Mouse (Mus musculus): ENCODE results near the gene Gna13. TPM values are rescaled to one million over a fixed set of nuclear protein-coding genes. Genes with fewer than 3 reads are reported as not detected.

Gene Gna13
- polyA plus RNA-seq (2016; fragmentation: Nextera tagmentation; extraction: Ambion mirVana), result 16.9 and 18.8 TPM in 2 replicates

- Histone ChIP-seq H3K4me1 (peaks cover 70% of the 10 kb centered on the region), H3K36me3 (peaks cover 23% of the 10 kb centered on the region)
- WGBS, result under 1% methylated on average over 61 of the region's 89 CpGs
Measured at GRCm38 (mm10) chr11:109362463-109363190, at the start of gene Gna13. Gene Gna13, plus strand, starts transcription at chr11:109362831.

DNA sequence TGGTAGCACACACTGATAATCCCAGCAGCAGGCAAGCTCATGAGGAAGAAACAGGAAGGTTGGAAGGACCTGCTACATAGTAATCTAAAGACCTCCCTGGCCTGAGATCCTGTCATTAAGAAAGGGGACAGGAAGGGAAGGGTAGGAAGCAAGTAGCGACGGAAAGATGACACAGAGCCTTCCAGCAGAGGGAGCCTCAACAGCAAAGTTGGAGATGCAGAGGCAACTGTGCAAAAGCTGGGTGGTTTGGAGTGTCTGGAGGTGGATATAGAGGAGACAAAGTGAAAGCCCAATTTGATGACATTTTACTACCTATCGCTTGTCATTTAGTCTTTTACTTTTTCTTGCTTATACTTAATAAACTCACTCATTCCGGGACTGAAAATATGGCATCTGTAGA, 45.7 kb upstream of the Gna13 start:
- DNase-seq (ENCODE audit: low spot score), result no peak
- Histone ChIP-seq H3K9me3 (replicated peaks) (no peaks in the 10 kb centered on the region), H3K36me3 (no peaks in the 10 kb centered on the region), H3K27ac (replicated peaks) (no peak overlapping the region), H3K4me3 (no peak overlapping the region), H3K27me3 (ENCODE audit: low read depth, poor library complexity, severe bottlenecking) (peaks cover 32% of the 10 kb centered on the region), H3K4me1 (peaks cover 8% of the 10 kb centered on the region; the same call in 1 of the 2 replicates)
- 39% methylated on average over 4 of the region's 4 CpGs for WGBS

More at GRCm38 (mm10) chr11:109362463-109363190, at the start of gene Gna13:
- Histone ChIP-seq H3K4me3 (peak within 1 kb of the TSS; percentile 96), H3K27me3 (ENCODE audit: low read depth, poor library complexity, severe bottlenecking) (peaks cover 18% of the 10 kb centered on the region), H3K9me3 (replicated peaks) (no peaks in the 10 kb centered on the region), H3K27ac (replicated peaks) (peak within 1 kb of the TSS; percentile 97)
- DNase-seq (ENCODE audit: low spot score), result peak; percentile 91

DNA sequence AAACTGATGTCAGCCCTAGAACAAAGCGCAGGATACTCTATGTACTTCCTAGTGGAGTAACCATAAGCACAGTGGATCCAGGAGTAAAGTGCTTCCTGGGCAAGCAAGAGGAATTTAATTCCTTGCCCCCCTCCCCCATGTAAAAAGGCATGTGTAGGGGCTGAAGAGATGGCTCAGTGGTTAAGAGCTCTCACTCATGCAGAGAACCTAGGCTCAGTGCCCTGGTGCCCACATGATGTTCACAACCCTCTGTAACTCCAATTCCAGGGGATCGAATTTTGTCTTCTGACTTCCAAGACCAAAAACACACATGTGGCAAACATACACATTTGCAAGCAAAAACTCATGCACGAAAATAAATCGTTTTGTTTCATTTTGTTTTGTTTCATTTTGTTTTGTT, 43.2 kb upstream of the Gna13 start:
- H3K27me3 ChIP-seq (ENCODE audit: low read depth, poor library complexity, severe bottlenecking), result peaks cover 19% of the 10 kb centered on the region
- no peaks in the 10 kb centered on the region for H3K36me3 ChIP-seq
- no peak overlapping the region for H3K4me3 ChIP-seq
- no peak overlapping the region for H3K27ac ChIP-seq (replicated peaks)
- 90% methylated on average over 4 of the region's 4 CpGs for whole genome bisulfite sequencing
- DNase-seq (ENCODE audit: low spot score), result no peak
- no peaks in the 10 kb centered on the region for H3K9me3 ChIP-seq (replicated peaks)
- H3K4me1 ChIP-seq, result no peaks in the 10 kb centered on the region

- Histone ChIP-seq H3K27me3 (ENCODE audit: low read depth, poor library complexity, severe bottlenecking) (peaks cover 14% of the 10 kb centered on the region), H3K4me1 (no peaks in the 10 kb centered on the region), H3K9me3 (replicated peaks) (no peaks in the 10 kb centered on the region), H3K27ac (replicated peaks) (no peak overlapping the region), H3K36me3 (no peaks in the 10 kb centered on the region), H3K4me3 (no peak overlapping the region)
- 89% methylated on average over 5 of the region's 5 CpGs for WGBS
- DNase-seq (ENCODE audit: low spot score), result no peak
Measured at GRCm38 (mm10) chr11:109319946-109320345, 42.7 kb upstream of the Gna13 start.

- 66% methylated on average over 8 of the region's 8 CpGs for WGBS
Measured at GRCm38 (mm10) chr11:109320361-109320933, 42.2 kb upstream of the Gna13 start.

DNA sequence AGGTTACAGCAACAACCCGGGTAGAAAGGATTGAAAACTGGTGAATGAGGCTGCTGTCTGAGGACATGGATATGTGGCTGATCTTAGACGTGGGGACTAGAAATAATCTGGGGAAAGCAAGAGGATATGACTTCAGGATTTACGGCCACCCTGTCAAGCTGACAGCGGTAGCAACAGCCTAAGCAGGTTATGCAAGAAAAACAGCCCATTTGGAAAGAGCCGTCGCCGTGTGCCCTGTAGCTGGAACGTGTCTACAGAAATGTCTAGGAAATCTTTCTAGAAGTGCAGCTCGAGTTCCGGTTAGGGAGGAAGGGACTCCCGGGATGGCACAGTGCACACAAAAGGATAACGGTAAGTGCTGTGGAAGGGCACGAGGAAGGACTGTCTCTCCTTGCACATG, 36.4 kb upstream of the Gna13 start:
- H3K4me1 ChIP-seq, result peaks cover 10% of the 10 kb centered on the region
- no peaks in the 10 kb centered on the region for H3K36me3 ChIP-seq
- 83% methylated on average over 13 of the region's 13 CpGs for WGBS
- H3K9me3 ChIP-seq (replicated peaks), result no peaks in the 10 kb centered on the region
- H3K4me3 ChIP-seq, result no peak overlapping the region
- DNase-seq (ENCODE audit: low spot score), result no peak
- no peak overlapping the region for H3K27ac ChIP-seq (replicated peaks)
- no peaks in the 10 kb centered on the region; the same call in 1 of the 2 replicates for H3K27me3 ChIP-seq (ENCODE audit: low read depth, poor library complexity, severe bottlenecking)

More at GRCm38 (mm10) chr11:109320361-109320933, 42.2 kb upstream of the Gna13 start:
- no peak for DNase-seq (ENCODE audit: low spot score)
- Histone ChIP-seq H3K9me3 (replicated peaks) (no peaks in the 10 kb centered on the region), H3K36me3 (no peaks in the 10 kb centered on the region), H3K4me1 (no peaks in the 10 kb centered on the region), H3K27me3 (ENCODE audit: low read depth, poor library complexity, severe bottlenecking) (peaks cover 9% of the 10 kb centered on the region), H3K4me3 (no peak overlapping the region), H3K27ac (replicated peaks) (no peak overlapping the region)

- no peaks in the 10 kb centered on the region for H3K9me3 ChIP-seq (replicated peaks)
- no peak overlapping the region for H3K4me3 ChIP-seq
- H3K36me3 ChIP-seq, result no peaks in the 10 kb centered on the region
- no peak overlapping the region for H3K27ac ChIP-seq (replicated peaks)
- H3K27me3 ChIP-seq (ENCODE audit: low read depth, poor library complexity, severe bottlenecking), result no peaks in the 10 kb centered on the region; the same call in 1 of the 2 replicates
- WGBS, result 33% methylated on average over 3 of the region's 3 CpGs
- DNase-seq (ENCODE audit: low spot score), result no peak
- H3K4me1 ChIP-seq, result peaks cover 16% of the 10 kb centered on the region
Measured at GRCm38 (mm10) chr11:109327381-109327780, 35.2 kb upstream of the Gna13 start.

GRCm38 (mm10) chr11:109327952-109328351, 34.7 kb upstream of the Gna13 start:
- no peak for DNase-seq (ENCODE audit: low spot score)
- H3K27ac ChIP-seq (replicated peaks), result no peak overlapping the region
- H3K9me3 ChIP-seq (replicated peaks), result no peaks in the 10 kb centered on the region
- peaks cover 16% of the 10 kb centered on the region for H3K4me1 ChIP-seq
- H3K27me3 ChIP-seq (ENCODE audit: low read depth, poor library complexity, severe bottlenecking), result no peaks in the 10 kb centered on the region; the same call in 1 of the 2 replicates
- no peak overlapping the region for H3K4me3 ChIP-seq
- WGBS, result 84% methylated on average over 10 of the region's 10 CpGs
- H3K36me3 ChIP-seq, result no peaks in the 10 kb centered on the region

GRCm38 (mm10) chr11:109329331-109329730, 33.3 kb upstream of the Gna13 start:
- H3K27me3 ChIP-seq (ENCODE audit: low read depth, poor library complexity, severe bottlenecking), result no peaks in the 10 kb centered on the region; the same call in 1 of the 2 replicates
- H3K27ac ChIP-seq (replicated peaks), result no peak overlapping the region
- peaks cover 16% of the 10 kb centered on the region for H3K4me1 ChIP-seq
- no peaks in the 10 kb centered on the region for H3K36me3 ChIP-seq
- DNase-seq (ENCODE audit: low spot score), result no peak
- H3K4me3 ChIP-seq, result no peak overlapping the region
- 80% methylated on average over 4 of the region's 4 CpGs for WGBS
- no peaks in the 10 kb centered on the region for H3K9me3 ChIP-seq (replicated peaks)

DNA sequence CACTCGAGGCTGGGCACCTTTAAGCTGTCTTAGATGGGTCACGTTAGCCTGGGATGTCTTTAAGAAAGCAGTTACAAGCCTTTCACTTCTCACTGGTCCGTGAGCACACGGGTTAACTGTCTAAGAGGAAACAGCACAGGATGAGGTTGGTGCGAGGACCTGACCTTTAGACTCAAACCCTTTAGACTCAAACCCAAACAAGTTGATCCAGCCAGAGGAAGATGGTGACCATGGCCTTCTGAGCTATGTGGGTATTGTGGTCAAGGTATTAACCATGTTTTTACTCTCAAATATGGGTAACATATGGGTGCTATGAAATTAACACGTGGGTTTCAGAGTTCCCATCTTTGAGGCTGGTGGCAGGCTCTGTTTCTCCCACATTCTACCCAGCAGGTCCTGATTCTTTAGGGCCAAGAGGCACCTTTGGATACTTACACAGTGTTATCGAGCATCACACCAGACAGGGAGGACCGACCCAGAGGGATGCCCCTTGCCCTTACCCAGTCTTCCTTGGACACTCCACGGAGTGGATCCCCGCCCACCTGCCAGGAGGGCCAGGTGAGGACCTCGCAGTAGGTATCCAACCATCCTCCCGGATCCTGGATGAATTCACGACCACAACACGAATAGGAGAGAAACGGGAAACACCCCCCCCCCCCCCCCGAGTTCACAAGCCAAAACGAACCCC, 31.8 kb upstream of the Gna13 start:
- H3K4me3 ChIP-seq, result peak overlapping the region; percentile 34
- WGBS, result 36% methylated on average over 17 of the region's 17 CpGs
- H3K27ac ChIP-seq (replicated peaks), result no peak overlapping the region
- H3K9me3 ChIP-seq (replicated peaks), result no peaks in the 10 kb centered on the region
- H3K27me3 ChIP-seq (ENCODE audit: low read depth, poor library complexity, severe bottlenecking), result no peaks in the 10 kb centered on the region
- DNase-seq (ENCODE audit: low spot score), result no peak
- H3K4me1 ChIP-seq, result peaks cover 16% of the 10 kb centered on the region
- no peaks in the 10 kb centered on the region for H3K36me3 ChIP-seq

DNA sequence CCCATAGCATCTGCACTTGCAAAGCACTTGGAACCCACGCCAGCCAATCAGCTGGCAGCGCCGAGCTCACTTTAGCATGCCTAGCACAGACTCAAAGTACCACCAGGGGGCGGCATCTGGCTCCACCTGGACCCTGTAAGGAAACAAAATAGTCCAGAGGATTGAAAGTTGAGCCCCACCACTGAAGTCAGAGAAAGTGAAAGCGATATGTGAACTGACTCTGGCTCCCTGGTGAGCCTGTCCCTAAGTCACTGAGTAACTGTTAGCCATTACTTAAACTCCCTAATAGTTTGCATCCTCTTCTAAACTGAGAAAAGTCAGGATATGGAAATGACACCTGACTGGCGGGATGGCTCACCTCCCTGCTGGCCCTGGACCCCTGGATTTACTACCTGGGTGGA, 31.2 kb upstream of the Gna13 start:
- WGBS, result 5% methylated on average over 6 of the region's 6 CpGs
- H3K27ac ChIP-seq (replicated peaks), result no peak overlapping the region
- peak overlapping the region; percentile 34 for H3K4me3 ChIP-seq
- DNase-seq (ENCODE audit: low spot score), result peak; percentile 92
- H3K9me3 ChIP-seq (replicated peaks), result no peaks in the 10 kb centered on the region
- no peaks in the 10 kb centered on the region for H3K27me3 ChIP-seq (ENCODE audit: low read depth, poor library complexity, severe bottlenecking)
- H3K36me3 ChIP-seq, result no peaks in the 10 kb centered on the region
- H3K4me1 ChIP-seq, result peaks cover 18% of the 10 kb centered on the region

DNA sequence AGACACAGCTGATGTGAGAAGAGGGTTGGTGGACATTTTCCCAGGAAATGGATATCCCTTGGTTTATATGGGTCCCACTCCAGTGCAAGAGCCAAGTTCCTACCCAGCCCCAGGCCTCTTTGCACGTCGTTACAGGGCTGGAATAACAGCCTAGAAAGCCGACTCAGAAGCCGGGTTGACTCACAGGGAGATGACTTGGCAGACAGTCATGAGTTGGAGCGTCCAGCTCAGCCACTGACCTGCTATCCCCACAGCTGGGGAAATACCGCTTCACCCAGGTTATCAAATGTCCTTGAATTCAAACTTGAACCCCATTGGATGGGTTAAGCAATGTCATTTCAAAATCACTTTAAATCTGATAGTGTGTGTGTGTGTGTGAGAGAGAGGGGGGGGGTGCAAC, 29.9 kb upstream of the Gna13 start:
- Histone ChIP-seq H3K27ac (replicated peaks) (no peak overlapping the region), H3K9me3 (replicated peaks) (no peaks in the 10 kb centered on the region), H3K27me3 (ENCODE audit: low read depth, poor library complexity, severe bottlenecking) (no peaks in the 10 kb centered on the region), H3K36me3 (no peaks in the 10 kb centered on the region), H3K4me1 (peaks cover 14% of the 10 kb centered on the region), H3K4me3 (no peak overlapping the region)
- no peak for DNase-seq (ENCODE audit: low spot score)
- WGBS, result 84% methylated on average over 6 of the region's 6 CpGs

GRCm38 (mm10) chr11:109334773-109335172, 27.9 kb upstream of the Gna13 start:
- 94% methylated on average over 4 of the region's 4 CpGs for WGBS
- Histone ChIP-seq H3K4me1 (peaks cover 14% of the 10 kb centered on the region), H3K27me3 (ENCODE audit: low read depth, poor library complexity, severe bottlenecking) (no peaks in the 10 kb centered on the region), H3K4me3 (no peak overlapping the region), H3K9me3 (replicated peaks) (no peaks in the 10 kb centered on the region), H3K36me3 (no peaks in the 10 kb centered on the region), H3K27ac (replicated peaks) (no peak overlapping the region)
- DNase-seq (ENCODE audit: low spot score), result no peak

Measured in midbrain, embryonic 10.5 days (tissue).